Mouse (Mus musculus): ENCODE results near the gene Otud1. TPM values are rescaled to one million over a fixed set of nuclear protein-coding genes. Genes with fewer than 3 reads are reported as not detected.

The Otud1 gene
- polyA plus RNA-seq, 1 experiment from 2014 or later, result 8.9 TPM

- H3K4me1 ChIP-seq (ENCODE audit: insufficient read depth), result no peaks in the 10 kb centered on the region
- H3K27ac ChIP-seq (ENCODE audit: low read depth), result no peak overlapping the region
- TF ChIP-seq CTCF (IDR thresholded peaks at IDR 0.05; ENCODE audit: low read depth), result no peak
- no peak overlapping the region for H3K9ac ChIP-seq
- no peaks in the 10 kb centered on the region for H3K9me3 ChIP-seq (ENCODE audit: low read depth, low read length)
- H3K4me3 ChIP-seq (ENCODE audit: low read depth, low read length), result no peak overlapping the region
- H3K36me3 ChIP-seq (ENCODE audit: insufficient read depth), result no peaks in the 10 kb centered on the region
- ATAC-seq (ENCODE audit: insufficient read depth) (no peak), DNase-seq (peak; percentile 40)
- WGBS, result 56% methylated on average over 2 of the region's 2 CpGs
- H3K27me3 ChIP-seq (ENCODE audit: insufficient read depth, low read length), result no peaks in the 10 kb centered on the region
- H3K4me2 ChIP-seq, result no peak overlapping the region
These were observed 24.1 kb upstream of the Otud1 start for GRCm38 (mm10) chr2:19633406-19633920.

DNA sequence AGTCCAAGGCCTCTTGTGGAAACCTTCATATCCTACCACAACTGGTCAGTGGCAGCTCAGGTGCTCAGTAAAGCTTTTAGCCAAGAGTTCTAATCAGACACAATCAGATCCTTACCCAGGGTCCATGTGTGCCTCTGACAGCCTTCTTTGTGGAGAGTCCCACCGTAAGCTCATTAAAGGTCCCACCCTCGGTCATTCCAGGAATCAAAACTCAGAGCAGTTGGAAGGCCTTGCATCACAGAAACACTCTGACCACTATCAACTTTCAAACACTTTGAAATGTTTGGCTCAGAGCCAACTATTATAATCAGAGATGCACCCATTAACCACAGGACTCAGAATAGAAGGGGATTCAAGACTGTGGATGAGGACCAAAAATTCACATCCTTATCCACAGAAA, 12.4 kb upstream of the Otud1 start:
- no peaks in the 10 kb centered on the region for H3K27me3 ChIP-seq (ENCODE audit: insufficient read depth, low read length)
- no peaks in the 10 kb centered on the region for H3K4me1 ChIP-seq (ENCODE audit: insufficient read depth)
- whole genome bisulfite sequencing, result 36% methylated on average over 2 of the region's 2 CpGs
- DNase-seq (no peak), ATAC-seq (ENCODE audit: insufficient read depth) (no peak)
- H3K27ac ChIP-seq (ENCODE audit: low read depth), result no peak overlapping the region
- no peaks in the 10 kb centered on the region for H3K36me3 ChIP-seq (ENCODE audit: insufficient read depth)
- no peak overlapping the region for H3K4me3 ChIP-seq (ENCODE audit: low read depth, low read length)
- no peaks in the 10 kb centered on the region for H3K9me3 ChIP-seq (ENCODE audit: low read depth, low read length)
- H3K9ac ChIP-seq, result no peak overlapping the region
- no peak overlapping the region for H3K4me2 ChIP-seq
- no peak for TF ChIP-seq CTCF (IDR thresholded peaks at IDR 0.05; ENCODE audit: low read depth)

- Histone ChIP-seq H3K27me3 (ENCODE audit: insufficient read depth, low read length) (no peaks in the 10 kb centered on the region), H3K36me3 (ENCODE audit: insufficient read depth) (no peaks in the 10 kb centered on the region), H3K4me1 (ENCODE audit: insufficient read depth) (no peaks in the 10 kb centered on the region), H3K9me3 (ENCODE audit: low read depth, low read length) (no peaks in the 10 kb centered on the region), H3K4me2 (no peak overlapping the region), H3K4me3 (ENCODE audit: low read depth, low read length) (no peak overlapping the region), H3K9ac (no peak overlapping the region), H3K27ac (ENCODE audit: low read depth) (no peak overlapping the region)
- 65% methylated on average over 4 of the region's 4 CpGs for WGBS
- ATAC-seq (ENCODE audit: insufficient read depth) (no peak), DNase-seq (no peak)
- TF ChIP-seq CTCF (IDR thresholded peaks at IDR 0.05; ENCODE audit: low read depth), result no peak
These were observed 11.4 kb upstream of the Otud1 start for GRCm38 (mm10) chr2:19646144-19646543.

- Histone ChIP-seq H3K36me3 (ENCODE audit: insufficient read depth) (no peaks in the 10 kb centered on the region), H3K27ac (ENCODE audit: low read depth) (no peak overlapping the region), H3K4me1 (ENCODE audit: insufficient read depth) (no peaks in the 10 kb centered on the region), H3K9ac (no peak overlapping the region), H3K4me3 (ENCODE audit: low read depth, low read length) (no peak overlapping the region), H3K9me3 (ENCODE audit: low read depth, low read length) (no peaks in the 10 kb centered on the region), H3K27me3 (ENCODE audit: insufficient read depth, low read length) (no peaks in the 10 kb centered on the region), H3K4me2 (no peak overlapping the region)
- DNase-seq (peak; percentile 63), ATAC-seq (ENCODE audit: insufficient read depth) (no peak)
- TF ChIP-seq CTCF (IDR thresholded peaks at IDR 0.05; ENCODE audit: low read depth), result no peak
- WGBS, result 17% methylated on average over 1 of the region's 1 CpGs
These were observed 10.6 kb upstream of the Otud1 start for GRCm38 (mm10) chr2:19646910-19647309.

DNA sequence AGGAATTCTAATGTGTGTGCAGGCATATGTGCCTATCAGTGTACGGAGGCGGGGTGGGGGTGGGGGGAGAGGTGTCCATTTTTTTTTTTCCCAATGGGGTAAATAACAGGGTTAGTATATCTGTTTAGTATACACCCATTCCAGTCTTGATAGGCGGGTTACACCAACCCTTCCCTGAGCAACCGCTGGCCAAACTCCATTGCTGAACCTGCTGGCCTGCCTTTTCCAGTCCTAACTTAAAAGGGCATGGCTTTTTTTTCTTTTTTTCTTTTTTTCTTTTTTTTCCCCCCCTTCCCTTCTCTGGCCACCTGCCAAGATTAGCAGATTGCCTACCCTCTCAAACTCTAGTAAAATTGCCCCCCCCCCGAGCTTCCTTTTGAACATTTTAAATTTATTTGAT, 1.1 kb upstream of the Otud1 start:
- H3K4me2 ChIP-seq, result peak overlapping the region; percentile 84
- H3K9me3 ChIP-seq (ENCODE audit: low read depth, low read length), result no peaks in the 10 kb centered on the region
- 21% methylated on average over 5 of the region's 5 CpGs for WGBS
- DNase-seq (no peak), ATAC-seq (ENCODE audit: insufficient read depth) (no peak)
- no peak overlapping the region for H3K27ac ChIP-seq (ENCODE audit: low read depth)
- no peaks in the 10 kb centered on the region for H3K4me1 ChIP-seq (ENCODE audit: insufficient read depth)
- TF ChIP-seq CTCF (IDR thresholded peaks at IDR 0.05; ENCODE audit: low read depth), result no peak
- no peak overlapping the region for H3K9ac ChIP-seq
- H3K4me3 ChIP-seq (ENCODE audit: low read depth, low read length), result peak overlapping the region; percentile 79; the same call in 1 of the 2 replicates
- no peaks in the 10 kb centered on the region for H3K27me3 ChIP-seq (ENCODE audit: insufficient read depth, low read length)
- H3K36me3 ChIP-seq (ENCODE audit: insufficient read depth), result no peaks in the 10 kb centered on the region

DNA sequence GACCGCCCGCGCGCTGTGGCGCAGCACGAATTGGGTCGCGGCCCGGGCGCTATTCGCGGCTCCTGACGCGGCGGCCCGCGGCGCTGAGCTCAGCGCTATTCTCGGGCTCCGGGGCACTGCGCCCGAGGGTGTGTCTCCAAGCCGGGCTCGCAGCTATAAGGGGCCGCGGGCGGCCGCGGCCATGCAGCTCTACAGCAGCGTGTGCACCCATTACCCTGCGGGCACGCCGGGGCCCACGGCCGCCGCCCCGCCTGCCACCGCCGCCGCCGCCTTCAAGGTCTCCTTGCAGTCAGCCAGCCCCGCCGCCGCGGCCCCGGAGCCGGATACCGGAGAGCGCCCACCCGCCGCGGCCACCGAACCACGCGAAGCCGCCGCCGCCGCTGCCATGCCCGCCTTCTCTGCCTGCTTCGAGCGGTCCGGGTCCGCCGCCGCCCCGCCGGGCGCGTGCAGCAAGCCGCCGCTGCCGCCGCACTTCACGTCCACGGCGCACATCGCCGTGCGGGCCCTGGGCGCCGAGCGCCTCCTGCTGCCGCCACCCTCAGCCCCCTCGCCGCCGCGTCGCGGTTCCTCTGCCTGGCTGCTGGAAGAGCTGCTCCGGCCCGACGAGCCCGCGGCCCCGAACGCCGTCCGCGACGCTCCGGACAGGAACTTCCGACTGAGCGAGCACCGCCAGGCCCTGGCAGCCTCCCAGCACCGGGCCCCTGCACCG, 483 bp downstream of the Otud1 start:
- ATAC-seq (ENCODE audit: insufficient read depth), result peak; percentile 87
- Histone ChIP-seq H3K36me3 (ENCODE audit: insufficient read depth) (no peaks in the 10 kb centered on the region), H3K27me3 (ENCODE audit: insufficient read depth, low read length) (no peaks in the 10 kb centered on the region), H3K4me1 (ENCODE audit: insufficient read depth) (peaks cover under 1% of the 10 kb centered on the region), H3K27ac (ENCODE audit: low read depth) (peak overlapping the region; percentile 97), H3K4me3 (ENCODE audit: low read depth, low read length) (peak overlapping the region; percentile 79), H3K4me2 (peak overlapping the region; percentile 84), H3K9ac (peak overlapping the region; percentile 87), H3K9me3 (ENCODE audit: low read depth, low read length) (no peaks in the 10 kb centered on the region)
- WGBS, result under 1% methylated on average over 97 of the region's 108 CpGs
- no peak for TF ChIP-seq CTCF (IDR thresholded peaks at IDR 0.05; ENCODE audit: low read depth)
- DNase-seq, result peak; percentile 71

DNA sequence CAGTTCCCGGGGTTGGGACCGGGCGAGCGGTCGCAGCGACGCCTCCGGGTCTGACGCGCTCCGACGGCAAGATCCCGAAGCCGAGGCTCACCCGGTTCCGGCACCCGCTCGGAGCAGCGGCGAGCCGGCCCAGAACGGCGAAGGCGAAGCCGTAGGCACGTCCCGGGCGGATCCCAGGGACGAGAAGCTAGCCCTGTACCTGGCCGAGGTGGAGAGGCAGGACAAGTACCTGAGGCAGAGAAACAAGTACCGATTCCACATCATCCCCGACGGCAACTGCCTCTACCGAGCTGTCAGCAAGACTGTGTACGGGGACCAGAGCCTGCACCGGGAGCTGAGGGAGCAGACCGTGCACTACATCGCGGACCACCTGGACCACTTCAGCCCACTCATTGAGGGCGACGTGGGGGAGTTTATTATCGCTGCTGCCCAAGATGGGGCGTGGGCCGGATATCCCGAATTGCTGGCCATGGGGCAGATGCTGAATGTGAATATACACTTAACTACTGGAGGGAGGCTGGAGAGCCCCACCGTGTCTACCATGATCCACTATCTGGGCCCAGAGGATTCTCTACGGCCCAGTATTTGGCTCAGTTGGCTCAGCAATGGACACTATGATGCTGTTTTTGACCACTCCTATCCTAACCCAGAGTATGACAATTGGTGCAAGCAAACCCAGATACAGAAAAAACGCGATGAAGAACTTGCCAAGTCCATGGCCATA, 1.3 kb downstream of the Otud1 start:
- Histone ChIP-seq H3K9ac (peak overlapping the region; percentile 87), H3K27me3 (ENCODE audit: insufficient read depth, low read length) (no peaks in the 10 kb centered on the region), H3K4me1 (ENCODE audit: insufficient read depth) (peaks cover 7% of the 10 kb centered on the region), H3K9me3 (ENCODE audit: low read depth, low read length) (no peaks in the 10 kb centered on the region), H3K36me3 (ENCODE audit: insufficient read depth) (no peaks in the 10 kb centered on the region), H3K4me3 (ENCODE audit: low read depth, low read length) (peak overlapping the region; percentile 79), H3K27ac (ENCODE audit: low read depth) (peak overlapping the region; percentile 97), H3K4me2 (peak overlapping the region; percentile 84)
- ATAC-seq (ENCODE audit: insufficient read depth), result peak; percentile 2; the same call in 1 of the 2 replicates
- TF ChIP-seq CTCF (IDR thresholded peaks at IDR 0.05; ENCODE audit: low read depth), result no peak
- DNase-seq, result peak; percentile 52
- WGBS, result 2% methylated on average over 49 of the region's 49 CpGs

All from lung, embryonic 14.5 days (tissue).